Mouse (Mus musculus) right cerebral cortex, postnatal 14 days (tissue): ENCODE data around the gene Kcne2.

Experiments used
- DNase-seq: peaks from one replicate; pipeline ENCODE4 v3.0.0; 2022

The Kcne2 gene

DNA sequence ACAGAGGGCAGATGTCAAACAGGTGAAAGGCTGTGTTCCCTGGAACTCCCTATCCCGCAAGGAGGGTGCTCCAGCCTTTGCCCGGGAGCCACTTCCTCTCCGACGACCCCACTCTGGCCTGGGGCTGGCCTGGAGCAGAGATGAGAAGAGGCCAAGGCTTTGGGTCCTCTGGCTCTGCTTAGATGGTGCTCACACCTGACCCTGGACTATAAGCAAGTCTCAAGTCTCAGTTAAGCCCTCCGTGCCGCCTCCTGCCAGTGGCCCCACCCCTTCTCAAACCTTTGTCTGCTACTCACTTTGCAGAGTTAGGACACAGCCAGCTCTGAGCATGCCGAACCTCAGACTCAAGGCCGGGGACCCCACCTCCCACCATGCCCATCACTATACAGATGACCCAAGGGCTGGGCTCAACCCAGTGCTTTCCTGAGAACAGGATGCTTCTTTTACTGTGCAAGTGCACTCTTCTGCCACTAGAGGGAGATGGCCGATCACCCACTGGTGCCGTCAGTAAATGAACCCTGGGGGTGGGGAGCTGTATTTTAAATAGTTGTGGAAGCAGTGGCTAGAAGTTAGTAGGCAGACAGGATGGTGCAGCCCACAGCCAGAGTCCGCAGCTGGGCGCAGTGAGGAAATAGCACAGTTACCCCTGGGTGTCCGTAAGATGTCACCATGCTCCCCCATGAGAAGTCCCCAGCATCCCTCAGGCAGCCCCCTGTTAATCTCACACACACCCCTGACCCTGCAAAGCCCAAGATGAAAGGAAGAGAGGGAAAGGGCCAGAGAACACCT lies 22.0 kb downstream of the Kcne2 start:
- DNase-seq: peak; percentile 34

DNA sequence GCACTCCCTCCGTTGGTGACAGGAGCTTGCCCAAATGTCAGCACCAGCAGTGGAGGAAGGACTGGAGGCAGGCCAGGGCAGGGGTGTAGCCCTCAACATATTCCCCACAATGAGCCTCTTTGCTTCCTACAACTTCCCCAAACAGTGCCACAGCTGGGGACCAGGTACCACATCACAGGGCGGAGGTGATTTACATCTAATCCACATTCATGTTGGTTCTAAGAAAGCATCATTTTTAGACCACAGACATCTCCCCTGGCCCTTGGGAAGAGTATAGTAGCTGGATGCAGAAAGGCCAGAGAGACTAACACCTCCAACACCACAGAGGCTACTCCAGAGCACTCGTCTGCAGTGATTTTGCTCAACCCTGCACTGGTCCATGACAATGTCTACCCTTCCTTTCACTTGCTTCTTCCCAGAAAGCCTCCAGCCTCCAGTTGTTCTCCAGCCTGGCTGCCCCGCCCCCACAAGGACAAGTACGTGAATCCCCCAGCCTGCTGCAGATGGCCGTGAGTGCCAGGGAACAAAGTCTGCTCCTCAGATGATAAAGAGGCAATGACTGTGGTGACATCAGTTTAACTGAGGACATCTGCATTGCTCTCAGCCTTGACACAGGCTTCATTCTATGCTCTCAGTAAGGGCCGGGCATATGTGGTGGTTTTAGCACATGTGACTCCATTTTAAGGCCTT lies 24.0 kb downstream of the Kcne2 start:
- DNase-seq: no peak

DNA sequence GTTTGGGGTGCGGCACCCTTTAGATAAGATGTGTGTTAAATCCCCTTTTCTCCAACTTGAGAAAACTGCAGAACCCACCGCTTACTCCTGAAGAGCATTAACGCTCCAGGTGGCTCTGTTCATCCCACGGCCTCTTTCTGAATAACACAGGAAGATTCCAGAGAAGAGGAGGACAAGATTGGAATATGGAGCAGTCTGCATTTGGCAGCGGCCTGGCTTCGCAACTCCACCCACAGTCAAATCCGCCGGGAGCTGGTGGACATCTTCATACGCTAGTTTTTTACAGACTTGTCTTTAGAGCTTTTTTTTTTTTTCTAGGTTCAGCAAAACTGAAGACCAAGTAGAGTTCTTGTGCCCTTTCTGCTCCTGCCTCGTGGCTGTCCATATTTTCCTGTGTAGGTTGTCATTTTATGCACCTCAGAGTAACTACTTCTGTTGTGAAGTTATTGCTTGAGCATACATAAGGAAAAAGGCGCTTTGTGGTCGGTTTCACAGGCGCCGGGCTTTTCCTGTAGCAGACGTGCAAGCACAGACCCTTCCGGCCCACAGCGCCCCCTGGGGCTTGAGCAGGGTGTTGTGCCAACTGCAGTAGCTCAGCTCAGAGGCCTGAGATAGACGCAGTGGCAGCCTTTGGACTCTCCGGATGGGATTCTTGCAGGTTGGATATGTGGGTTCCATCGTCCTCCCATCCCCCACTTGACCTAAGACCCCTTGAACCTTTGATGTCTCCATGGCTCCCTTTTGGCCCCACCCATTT lies 27.3 kb downstream of the Kcne2 start:
- DNase-seq: peak; percentile 65

DNA sequence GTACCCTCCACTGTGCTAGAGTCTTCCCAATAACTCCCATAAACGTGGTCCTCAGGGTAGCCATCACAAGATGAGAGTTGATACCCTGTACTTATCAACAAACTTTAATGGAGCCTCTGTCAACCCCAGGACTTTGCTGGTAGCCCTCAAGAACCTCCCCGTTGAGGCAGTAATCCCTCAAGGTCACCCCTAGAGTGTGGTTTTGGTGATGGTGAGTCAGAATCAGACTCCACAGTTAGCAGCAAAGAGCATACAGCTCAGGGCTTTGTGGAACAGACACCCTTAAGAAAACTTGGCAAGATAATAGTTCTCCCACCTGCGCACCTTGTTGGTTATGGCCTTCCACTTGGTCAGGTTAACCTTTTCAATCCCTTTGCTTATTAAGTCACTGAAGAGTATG lies 28.2 kb downstream of the Kcne2 start:
- DNase-seq: no peak

DNA sequence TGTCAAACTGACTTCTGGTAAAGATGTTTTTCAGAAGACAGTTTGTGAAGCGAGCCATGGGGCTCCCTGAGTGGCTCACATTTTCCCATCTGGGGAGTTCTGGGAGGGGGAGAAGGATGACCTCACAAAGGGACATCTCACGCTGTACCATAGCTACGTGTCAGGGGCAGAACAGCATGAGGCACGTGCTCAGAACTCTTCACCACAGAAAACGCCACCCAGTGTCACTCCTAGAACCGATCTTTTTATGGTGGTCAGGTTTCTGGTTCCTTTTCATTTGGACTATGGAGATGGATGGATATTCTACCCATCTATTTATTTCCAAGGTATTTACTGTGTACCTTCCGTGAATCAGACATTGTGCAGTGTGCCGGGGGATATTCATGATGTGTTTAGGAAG lies 29.2 kb downstream of the Kcne2 start, which contains the start of gene Fam243:
Gene Fam243 (minus strand): TSS at position 101 of the 400 bp plus-strand sequence.
- no peak for DNase-seq

DNA sequence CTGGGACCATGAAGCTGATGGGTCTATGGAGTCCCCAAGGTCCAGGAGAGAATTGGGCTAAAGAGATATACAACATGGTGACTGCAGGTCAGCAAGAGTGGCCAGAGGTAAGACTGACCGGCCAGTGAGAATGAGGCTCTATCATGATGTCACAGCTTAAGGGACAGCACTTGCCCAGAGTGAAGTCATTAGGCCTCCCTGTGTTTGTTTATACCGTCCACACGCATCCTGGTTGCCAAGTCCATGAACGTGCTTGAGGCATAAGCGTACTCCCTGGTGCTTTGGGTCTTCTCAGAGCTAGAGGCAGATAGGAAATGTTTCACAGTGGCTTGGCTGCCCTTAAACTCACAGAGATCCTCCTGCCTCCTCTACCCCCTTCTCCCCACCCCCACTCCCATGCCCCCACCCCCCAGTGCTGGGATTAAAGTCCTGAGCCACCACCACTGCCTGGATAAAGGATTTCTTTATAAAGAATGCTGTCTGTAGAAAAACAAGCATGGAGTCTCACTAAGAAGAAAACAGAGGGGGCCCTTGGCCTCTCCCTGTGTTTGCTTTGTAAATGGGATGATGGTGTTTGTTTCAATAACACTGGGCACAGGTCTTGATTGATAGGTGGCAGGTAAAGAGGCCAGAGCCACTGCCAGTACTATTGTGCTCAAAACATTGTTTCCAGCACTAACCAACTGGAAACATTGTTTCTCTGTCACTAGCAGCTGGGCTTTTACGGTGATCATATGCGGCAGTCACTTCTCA lies 32.3 kb downstream of the Kcne2 start:
- DNase-seq: no peak

DNA sequence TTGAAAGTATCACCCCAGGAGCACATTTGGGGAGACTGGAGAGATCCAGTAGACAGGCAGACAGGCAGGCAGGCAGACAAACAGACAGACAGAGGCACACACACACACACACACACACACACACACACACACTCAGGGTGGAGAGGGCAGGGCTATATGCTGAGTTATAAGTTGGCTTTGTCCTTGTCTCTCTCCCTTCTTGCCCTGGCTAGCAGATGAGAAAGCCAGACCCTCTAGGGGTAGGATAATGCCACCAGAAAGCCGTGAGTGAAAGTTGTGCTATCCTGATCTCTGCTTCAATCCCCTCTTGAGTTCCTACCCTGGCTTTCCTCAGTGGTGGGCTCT lies 32.8 kb downstream of the Kcne2 start:
- no peak for DNase-seq

DNA sequence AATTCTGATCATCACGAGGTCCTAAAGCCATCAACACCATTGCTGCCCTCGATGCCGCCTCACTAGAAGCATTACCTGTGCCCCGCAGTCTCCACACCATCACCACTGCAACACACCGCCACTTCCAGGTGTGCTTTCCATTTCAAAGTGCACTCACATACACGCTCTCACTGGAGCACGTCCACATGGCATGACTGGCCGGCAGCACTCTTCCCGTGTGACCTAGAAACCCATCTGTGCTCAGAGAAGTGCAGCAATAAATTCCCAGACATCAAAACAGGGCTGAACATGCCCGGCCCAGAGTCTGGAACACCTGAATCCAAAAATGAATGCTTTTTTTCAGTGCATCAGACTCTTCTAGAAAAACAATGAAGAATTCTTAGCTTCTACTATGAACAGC lies 35.7 kb downstream of the Kcne2 start:
- DNase-seq: no peak

DNA sequence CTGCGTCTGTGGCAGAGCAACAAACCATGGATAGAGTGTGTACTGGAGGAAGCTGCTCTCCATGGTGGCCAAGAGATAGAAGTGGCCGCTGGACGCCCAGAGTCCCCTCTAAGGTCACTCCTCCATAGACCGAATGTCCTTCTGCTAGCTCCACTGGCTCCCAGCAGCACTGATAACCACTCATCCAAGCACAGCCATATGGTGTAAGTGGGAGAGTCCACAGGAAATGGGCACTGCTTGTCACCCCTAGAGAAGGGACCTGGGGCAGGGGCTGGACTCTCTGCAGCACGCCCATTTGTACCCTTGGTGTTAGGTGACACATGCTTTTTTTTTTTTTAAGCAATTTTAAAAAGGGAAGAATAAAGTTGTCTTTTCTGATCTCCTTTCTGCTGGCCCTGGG lies 38.8 kb downstream of the Kcne2 start:
- DNase-seq: no peak

DNA sequence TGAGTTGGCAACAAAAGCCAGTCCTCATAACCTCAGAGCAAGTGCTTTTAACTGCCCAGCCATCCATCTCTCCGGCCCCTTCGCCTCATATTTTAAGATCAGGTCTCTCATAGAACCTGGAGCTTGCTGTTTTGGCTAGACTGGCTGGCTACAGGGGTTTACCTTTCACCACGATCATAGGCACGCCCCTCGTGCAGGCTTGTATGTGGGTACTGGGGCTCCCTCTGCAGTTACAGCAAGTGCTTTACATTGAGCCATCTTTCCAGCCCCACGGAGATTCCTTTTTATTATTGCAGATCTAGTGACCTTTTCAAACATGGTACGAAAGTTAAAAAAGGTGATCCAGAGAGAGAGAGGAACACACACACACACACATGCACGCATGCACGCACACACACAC lies 42.4 kb downstream of the Kcne2 start:
- no peak for DNase-seq

DNA sequence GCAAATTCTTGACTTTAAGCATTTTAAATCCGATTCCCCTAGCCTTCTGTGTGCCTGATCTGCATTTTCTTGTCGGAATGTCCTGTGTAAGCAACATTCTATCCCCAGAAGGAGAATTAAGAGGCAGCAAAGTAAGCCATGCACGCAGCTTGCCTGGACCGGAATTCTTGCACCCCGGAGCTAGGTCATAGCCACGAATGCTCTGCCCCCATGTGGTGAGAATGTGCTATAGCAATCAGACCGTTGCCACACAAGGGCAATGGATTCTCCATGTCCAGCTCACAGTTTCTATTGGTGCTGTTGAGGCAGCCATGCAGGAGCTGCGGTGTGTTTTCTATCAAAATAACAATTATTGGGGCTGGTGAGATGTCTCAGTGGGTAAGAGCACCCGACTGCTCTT lies 44.1 kb downstream of the Kcne2 start:
- peak; percentile 68 for DNase-seq

DNA sequence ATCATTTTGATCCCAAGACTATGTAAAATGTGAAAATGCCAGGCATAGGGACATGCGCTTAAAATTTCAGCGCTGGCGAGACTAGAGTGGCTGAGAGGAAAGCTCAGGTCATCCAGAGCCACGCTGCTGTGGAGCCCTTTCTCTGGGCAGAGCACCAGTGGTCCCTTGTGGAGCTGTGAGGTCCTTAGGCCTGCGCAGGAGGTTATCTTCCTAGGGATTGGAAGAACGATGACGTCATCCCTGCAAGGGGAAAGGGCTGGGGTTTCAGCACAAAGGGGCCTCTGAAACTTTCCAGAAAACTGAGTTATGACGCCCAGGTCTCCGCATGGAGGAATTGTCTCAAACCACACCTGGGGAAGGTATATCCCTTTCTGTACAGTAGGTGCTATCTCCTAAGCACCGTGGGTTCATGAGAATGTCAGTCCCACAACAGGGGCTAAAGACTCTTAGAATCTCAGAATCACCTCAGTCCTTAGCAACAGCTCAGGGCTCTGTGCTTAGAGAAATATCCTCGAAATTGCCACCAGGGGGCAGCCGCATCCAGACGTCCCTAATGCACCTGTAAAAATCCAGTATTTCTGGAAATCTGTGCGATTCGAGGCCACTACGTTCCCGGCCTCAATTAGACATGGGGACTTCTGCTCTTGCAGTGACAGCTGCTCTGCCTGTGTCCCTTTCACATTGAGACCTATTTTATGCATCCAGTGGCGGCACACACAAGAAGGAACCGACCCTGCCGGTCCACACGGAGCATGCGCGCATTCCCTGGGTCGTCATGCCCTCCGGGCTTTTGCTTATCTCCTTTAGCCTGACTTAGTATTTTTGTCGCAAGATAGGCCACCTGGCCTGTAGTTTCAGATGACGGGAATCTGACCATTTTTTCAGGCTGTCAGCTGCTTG lies 48.7 kb downstream of the Kcne2 start:
- DNase-seq: peak; percentile 76

DNA sequence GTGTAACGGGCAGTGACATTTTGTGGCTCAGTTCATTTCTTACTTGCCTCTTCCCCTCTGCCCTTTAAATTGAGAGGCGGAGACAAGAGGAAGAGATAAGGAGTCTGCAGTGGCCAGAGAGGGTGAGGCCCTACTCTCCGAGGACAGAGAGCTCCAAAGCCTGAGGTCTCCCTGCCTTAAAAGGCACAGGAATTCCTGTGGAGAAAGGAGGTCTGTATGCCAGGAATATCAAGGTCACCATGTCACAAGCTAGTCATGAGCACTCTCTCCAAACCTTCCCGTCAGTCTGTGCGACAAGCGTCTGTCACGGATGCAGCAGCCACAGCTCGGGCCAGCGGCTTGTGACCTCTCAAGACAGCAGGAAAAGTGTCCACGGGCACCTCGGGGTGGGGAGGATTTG lies 53.0 kb downstream of the Kcne2 start:
- no peak for DNase-seq

DNA sequence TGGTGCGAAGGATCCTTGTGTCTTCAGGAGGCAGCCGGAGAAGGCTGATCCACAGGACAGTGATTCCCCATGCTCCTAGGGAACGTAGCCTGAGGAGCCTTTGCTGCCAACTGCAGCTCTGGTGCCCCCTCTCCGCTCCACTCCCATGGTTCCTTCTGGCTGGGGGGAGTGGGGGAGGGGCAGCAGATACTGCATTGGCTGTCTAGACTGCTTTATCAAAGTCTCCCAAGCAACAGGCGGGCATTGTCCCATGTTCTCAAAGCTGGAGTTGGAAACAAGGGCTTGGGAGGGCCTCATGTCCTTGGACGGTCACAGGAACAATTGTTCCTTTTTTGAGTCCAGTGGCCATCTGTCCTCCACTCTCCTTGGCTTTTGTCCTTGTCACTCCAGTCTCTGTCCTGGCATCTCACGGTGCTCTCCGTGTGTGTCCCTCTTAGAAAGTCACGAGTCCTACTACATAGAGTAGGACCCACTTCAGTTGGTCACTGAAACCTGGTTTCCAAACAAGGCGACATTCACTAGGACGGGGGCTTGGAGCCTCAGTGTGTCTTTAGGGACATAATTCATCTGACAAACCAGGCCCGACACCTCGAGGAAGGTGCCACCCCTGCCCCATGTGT lies 54.2 kb downstream of the Kcne2 start:
- peak; percentile 35 for DNase-seq
